Mouse (Mus musculus) layer of hippocampus, adult 8-10 months (tissue): ENCODE measurements at regions not wholly inside any gene's neighbourhood (a gene's known extent, or its start where the extent isn't known, plus 50 kb on each side); places are given as distances from the start of the nearest gene placed in this dataset.

ENCODE experiments used
- DNase-seq, 2 experiments: peaks; one replicate each; pipeline ENCODE4 v3.0.0; 2022; ENCODE audit warnings: low spot score in 2 of 2

GRCm38 (mm10) chr2:114828192-114828591 lies 173.4 kb upstream of the Dph6 start:
- DNase-seq = no peak

GRCm38 (mm10) chr2:114835694-114836093 lies 180.9 kb upstream of the Dph6 start:
- DNase-seq = no peak

- no peak for DNase-seq
Observed at GRCm38 (mm10) chr2:114843696-114844388, 189.1 kb upstream of the Dph6 start.

GRCm38 (mm10) chr2:114844389-114844771 lies 189.6 kb upstream of the Dph6 start:
- DNase-seq = no peak

GRCm38 (mm10) chr2:114848439-114848838 lies 193.7 kb upstream of the Dph6 start:
- DNase-seq = no peak

- DNase-seq = no peak
Observed at GRCm38 (mm10) chr2:114848914-114849313, 194.2 kb upstream of the Dph6 start.

GRCm38 (mm10) chr2:114853715-114854530 lies 199.2 kb upstream of the Dph6 start:
- peak; percentile 47 to 78 for DNase-seq

- DNase-seq = no peak
Observed at GRCm38 (mm10) chr2:114872272-114872671, 217.5 kb upstream of the Dph6 start.

GRCm38 (mm10) chr2:114873090-114873489 lies 218.3 kb upstream of the Dph6 start:
- no peak for DNase-seq

- no peak for DNase-seq
Observed at GRCm38 (mm10) chr2:114879084-114879483, 224.3 kb upstream of the Dph6 start.

- no peak for DNase-seq
Observed at GRCm38 (mm10) chr2:114879784-114880183, 225.0 kb upstream of the Dph6 start.

- no peak for DNase-seq
Observed at GRCm38 (mm10) chr2:114885734-114886260, 231.0 kb upstream of the Dph6 start.

- DNase-seq = no peak
Observed at GRCm38 (mm10) chr2:114898812-114899211, 244.0 kb upstream of the Dph6 start.

- DNase-seq = no peak
Observed at GRCm38 (mm10) chr2:114911845-114912500, 257.2 kb upstream of the Dph6 start.

- DNase-seq = no peak
Observed at GRCm38 (mm10) chr2:114915025-114915690, 260.4 kb upstream of the Dph6 start.

- peak; percentile 5 to 8 for DNase-seq
Observed at GRCm38 (mm10) chr2:114918420-114919332, 263.9 kb upstream of the Dph6 start.

- DNase-seq = no peak
Observed at GRCm38 (mm10) chr2:114923911-114924310, 269.1 kb upstream of the Dph6 start.

GRCm38 (mm10) chr2:114935436-114935835 lies 280.7 kb upstream of the Dph6 start:
- DNase-seq = no peak

- DNase-seq = no peak
Observed at GRCm38 (mm10) chr2:114938416-114939147, 283.8 kb upstream of the Dph6 start.

- no peak for DNase-seq
Observed at GRCm38 (mm10) chr2:114966111-114966510, 311.3 kb upstream of the Dph6 start.
